Comparison of ENCODE assay signal across 11 mouse cellular contexts in genomic region chr6:47344696-47345095, GRCm38 (mm10).
"Had no signal": no experiment of that assay in that cellular context is flagged by ENCODE, and none has a peak within 500 bp of the region (broad histone marks: within the 10 kb centered on the region; RNA-seq: fewer than 3 reads in every experiment).

No protein-coding gene starts in this region.

- H3K27ac ChIP-seq: kidney, postnatal 0 days; layer of hippocampus, adult 2 months; liver, embryonic 13.5 days had no signal

- H3K4me1 ChIP-seq: liver, embryonic 13.5 days had no signal

- H3K4me3 ChIP-seq: layer of hippocampus, adult 2 months; liver, embryonic 13.5 days had no signal

- DNase-seq: kidney, postnatal 25 days; layer of hippocampus, adult 9-11 months; liver, embryonic 13.5 days; lung, adult 2 months; lung, postnatal 14 days; lung, postnatal 4 days; thymus, adult 2 months; thymus, postnatal 14 days; thymus, postnatal 4 days had no signal
